Mouse (Mus musculus) brain, adult 2 months (tissue): ENCODE data around the gene Foxd2.

Experiments used
- DNase-seq: peaks from one replicate; pipeline ENCODE4 v3.0.0; 2011; ENCODE audit warnings: low read depth, low spot score

The Foxd2 gene

DNA sequence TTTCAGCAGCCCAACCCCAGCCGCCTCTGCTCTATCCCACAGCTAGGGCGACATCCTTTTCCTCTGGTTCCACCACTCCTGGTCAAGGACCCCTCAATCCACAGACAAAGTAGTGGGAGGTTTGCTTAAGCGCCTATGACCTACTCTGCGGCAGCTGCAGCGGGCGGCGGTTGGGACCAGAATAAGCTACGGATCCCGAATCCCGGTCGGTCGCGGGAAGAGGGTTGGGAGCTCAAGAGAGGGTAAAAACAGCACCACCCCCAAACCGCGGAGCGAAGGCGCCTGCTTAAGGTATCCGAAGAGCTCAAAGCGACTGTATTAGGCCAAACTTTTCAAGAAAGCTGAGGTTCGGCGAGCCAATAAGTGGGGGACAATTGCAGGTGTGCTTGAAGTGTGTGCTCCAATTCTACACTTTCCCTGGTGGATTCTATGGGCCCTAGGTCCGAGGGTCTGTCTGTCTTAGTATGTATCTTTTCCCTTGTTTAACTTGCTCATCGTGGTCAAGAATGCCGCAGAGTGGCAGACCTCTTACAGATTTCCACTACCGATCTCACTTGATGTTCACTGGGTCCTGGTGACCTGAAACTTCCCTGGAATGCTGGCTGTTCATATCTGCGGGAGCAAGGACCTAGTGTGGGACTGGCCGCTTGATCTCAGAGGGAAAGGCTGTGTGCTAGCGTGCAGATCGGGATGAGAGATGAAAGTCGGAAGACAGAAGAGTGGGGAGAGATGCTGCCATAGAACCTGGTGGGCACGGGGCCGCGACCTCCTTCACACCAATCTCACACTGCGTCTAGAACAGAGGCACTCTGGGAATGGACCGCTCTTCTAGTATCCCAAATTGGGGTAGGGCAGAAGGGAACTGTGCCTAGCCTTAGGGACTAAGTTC lies 4.3 kb upstream of the Foxd2 start:
- no peak for DNase-seq

DNA sequence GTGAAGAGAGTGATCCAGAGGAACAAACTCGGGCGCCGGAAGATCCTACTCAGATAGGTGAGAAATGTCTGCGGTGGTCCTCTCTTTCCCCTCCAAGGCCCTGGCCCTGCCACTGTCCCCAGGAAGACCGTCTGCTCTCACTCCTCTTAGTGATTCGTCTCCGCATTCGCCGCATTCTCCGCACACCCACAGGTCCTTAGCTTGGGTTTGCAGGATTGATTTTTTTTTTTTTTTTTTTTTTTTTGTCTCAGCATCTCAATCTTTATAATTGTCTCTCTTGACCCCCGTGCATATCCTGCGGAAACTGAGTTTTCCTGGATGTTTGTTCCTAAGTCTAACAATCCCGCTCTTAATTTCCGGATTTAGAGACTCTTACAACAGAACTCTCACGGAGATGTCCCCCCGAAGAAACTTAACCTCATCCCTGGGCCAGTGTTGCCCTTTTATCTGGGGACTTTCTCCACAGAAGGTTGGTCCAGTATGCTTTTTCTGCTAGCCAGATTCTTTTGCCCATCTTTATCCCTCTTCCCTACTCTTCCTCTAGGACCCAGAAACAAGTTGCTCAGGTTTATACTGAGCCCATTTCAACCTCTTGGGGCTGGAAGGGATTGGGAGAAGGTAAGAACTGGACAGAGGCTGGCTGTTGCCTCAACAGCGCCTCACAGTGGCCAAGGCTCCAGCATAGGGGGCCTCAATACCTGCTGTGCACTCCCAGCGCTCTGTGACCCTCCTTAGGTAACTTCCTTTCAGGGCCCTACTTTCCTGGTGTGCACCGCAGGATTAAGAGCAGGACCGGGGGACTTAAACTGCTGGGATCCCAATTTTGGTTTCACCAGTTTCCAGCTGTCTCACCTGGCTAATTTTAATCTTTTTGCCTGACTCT lies 1.2 kb upstream of the Foxd2 start:
- DNase-seq: no peak

DNA sequence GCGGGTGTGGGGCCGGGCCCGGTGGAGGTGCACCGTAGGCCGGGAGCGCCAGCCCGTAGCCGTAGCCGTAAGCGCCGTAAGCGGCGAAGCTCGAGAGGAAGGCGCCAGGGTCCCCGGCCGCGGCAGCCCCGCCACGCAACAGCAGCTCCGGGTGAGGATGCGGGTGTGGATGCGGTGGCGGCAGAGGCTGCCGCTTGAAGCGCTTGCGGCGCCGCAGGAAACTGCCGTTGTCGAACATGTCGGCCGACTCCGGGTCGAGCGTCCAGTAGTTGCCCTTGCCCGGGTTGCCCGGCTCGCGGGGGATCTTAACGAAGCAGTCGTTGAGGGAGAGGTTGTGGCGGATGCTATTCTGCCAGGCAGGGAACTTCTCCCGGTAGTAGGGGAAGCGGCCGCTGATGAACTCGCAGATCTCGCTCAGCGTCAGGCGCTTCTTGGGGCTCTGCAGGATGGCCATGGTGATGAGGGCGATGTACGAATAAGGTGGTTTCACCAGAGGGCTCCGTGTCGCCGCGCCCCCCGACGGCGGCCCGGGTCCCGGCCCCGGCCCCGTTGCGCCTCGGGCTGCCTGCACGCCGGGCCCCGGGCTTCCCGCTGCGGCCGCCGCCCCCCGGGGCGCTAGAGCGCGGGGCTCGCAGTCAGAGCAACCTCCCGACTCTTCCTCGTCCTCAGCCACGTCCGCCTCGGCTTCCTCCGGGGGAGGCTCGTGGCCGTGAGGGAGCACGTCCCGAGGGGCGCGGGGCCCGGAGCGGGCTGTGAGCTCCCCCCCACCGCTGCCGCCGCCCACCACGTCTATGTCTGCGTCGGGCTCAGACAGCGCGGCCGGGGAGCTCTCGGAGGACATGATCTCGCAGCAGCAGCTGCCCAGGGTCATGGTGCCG lies 483 bp downstream of the Foxd2 start:
- DNase-seq: no peak

DNA sequence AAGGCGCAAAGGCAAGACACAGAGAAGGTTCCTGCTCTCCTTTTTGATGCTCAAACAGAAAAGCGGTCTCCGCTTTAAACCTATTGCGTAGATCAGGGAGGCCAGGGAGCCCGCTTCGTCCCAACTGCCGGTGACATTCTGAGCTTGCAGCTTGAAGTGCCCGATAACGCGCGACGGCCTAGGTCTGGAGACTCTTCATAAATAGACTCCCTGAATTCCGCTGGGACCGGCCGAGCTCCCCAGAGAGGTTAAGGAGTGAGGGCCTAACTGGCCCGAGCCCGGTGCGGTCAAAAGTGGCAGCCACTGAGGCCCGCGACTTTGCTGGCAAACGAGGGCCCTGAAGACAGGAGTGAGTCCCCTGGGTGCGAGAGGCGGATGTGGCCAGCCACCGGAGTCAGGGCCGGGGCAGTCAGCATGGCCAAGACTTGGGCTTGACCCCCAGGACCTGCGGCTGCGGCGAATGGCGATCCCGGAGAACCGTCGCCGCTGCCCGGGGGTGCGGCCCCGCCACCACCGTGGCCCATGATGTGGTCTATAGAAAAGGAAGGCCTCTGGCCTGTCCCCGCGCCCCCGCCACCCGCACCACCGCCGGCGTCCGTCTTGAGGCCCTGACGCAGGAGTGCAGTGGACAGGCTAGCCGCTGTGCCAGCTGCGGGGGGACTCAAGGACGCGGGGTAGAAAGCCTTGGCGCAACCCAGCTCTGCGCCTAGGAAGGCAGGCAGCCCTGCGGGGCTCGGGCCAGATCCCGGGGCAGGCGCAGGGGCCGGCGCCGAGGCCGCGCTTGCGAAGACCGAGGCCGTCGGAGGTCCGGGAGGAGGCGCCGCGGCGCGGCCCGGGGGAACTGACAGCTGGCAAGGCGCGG lies 1.4 kb downstream of the Foxd2 start:
- DNase-seq: no peak

DNA sequence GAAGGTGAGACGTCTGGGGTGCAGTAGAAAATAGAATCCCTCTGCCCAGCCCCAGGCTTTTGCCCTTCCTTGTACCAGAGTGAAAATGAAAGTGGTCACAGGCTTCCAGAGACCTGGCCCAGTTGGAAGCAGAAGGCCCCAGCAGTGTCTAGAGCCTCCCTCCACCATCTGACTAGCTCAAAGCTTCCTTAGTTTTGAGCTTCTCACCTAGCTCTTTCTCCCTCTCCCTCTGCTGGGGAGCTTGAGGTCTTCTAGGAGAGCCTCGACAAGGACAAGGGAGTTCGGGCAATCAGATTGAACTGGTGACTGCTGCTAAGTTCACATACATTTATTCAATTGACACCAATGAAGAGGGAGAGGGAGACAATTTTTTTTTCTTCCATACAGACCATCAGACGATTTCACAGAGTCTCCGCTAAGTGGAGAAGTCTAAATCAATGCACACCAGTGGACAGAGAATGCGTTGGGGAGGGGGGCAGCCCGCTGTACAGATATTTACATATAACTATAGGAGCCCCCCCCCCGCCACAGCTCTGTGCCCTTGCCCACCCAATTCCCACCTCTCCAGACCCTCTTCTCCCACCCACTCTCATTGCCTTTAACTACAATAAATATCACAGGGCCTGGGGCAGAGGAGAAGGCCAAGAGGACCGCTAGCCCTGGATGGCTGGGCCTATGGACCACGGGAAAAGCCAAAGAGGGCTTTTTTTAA lies 2.5 kb downstream of the Foxd2 start:
- no peak for DNase-seq

DNA sequence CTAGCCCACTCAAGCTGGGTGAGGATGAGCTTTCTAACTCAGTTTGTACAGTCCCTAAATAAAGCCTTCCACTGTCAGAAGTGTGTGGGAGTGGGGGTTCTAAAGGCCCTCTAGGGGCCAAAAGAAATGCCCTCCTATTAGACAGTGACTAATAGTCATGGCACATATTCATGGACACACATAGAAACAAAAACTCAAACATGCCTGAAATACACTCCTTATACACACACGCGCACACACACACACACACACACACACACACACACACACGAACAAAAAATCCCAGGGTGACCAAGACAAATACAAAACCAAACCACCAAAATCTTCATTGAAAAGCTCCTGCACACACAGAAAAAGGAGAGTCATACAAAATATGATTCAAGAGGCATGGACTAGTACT lies 3.2 kb downstream of the Foxd2 start:
- DNase-seq: no peak

- DNase-seq: no peak
Measured at GRCm38 (mm10) chr4:114903422-114903782, 5.3 kb downstream of the Foxd2 start.

DNA sequence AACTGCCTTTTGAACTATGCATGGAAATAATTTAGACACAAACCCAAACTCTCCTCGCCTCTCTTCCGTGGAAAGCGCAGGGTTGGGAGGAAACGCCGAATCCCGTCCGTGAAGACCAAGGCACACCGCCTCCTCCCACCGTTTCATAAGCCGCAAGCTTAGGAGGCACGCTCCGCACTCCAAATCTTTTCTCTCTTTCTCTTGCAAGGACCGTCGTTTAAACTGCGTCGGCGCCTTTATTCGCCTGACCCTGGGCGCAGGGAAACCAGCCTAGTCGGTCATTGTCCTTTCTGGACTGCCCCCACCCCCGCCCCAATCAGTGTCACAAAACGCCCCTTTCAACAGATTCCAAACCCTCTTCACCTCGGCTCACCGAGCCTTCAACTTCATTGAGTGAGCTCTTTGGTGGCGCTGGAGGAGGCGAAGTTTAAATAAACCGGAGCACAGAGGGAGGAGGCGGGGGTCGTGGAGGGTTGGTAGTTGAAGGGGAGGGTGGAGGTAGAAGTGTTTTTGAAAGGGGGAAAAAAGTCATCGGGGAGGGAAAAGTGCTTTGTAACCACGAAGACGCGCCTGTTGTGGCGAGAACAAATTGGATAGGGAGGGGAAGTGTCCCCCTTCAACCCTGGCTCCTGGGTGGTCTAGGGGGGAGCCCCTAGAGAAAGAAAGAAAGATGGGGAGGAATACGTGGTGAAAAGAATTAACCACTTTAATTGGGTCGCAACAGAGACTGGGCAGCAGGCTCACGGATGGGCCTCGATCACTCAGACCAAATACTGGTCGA lies 5.8 kb downstream of the Foxd2 start:
- DNase-seq: no peak

DNA sequence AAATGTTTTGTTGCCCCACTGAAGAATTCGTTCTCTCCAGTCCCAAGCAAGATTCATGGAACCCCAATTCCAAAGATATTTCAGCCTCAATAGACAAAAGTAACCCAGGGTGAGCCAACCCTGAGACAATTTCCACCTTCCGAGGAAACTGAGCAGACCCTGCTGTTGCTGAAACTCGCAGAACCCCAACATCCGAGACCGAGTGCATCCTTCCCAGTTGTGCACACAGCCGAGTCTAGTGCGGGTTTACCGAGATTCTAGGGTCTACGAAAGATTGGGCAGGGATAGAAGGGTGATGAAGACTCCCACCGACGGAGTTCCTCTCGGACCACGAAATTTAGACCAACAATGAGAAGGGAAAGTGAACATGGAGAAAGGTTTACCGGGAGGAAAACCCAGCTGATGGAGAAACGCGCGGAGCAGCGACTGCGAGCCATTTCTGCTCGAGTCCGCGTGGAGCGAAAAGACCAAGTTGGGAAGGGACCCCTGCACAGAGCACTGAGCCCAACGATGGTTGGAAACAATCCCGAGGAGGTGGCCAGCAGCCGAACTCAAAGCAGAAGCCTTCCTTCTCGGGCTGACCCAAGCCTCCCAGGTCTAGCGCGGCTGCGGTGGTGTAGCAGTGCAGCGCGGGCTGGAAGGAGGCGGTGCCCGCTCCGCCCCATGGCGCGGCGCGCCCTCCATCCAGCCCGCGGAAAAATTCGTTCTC lies 6.9 kb downstream of the Foxd2 start:
- no peak for DNase-seq

- DNase-seq: no peak
Measured at GRCm38 (mm10) chr4:114900866-114901642, 7.6 kb downstream of the Foxd2 start.

DNA sequence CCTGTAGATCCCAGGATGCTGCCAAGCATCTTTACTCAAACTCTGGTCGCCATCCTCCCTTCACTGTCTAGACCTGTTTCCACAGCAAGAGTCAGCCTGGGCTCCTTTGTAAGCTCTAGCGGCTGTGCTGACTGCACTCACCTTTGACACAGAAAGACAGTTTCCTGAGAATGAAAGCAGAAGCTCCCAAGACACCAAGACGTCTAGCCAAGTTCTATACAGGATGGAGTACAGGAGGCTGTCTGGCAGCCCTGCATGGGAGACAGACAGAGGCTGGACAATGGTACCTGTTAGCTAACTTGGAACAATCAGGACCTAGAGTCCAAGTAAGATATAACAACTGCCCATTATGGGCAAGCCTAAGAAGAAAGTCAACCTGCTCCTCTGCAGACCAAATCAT lies 8.8 kb downstream of the Foxd2 start:
- no peak for DNase-seq

DNA sequence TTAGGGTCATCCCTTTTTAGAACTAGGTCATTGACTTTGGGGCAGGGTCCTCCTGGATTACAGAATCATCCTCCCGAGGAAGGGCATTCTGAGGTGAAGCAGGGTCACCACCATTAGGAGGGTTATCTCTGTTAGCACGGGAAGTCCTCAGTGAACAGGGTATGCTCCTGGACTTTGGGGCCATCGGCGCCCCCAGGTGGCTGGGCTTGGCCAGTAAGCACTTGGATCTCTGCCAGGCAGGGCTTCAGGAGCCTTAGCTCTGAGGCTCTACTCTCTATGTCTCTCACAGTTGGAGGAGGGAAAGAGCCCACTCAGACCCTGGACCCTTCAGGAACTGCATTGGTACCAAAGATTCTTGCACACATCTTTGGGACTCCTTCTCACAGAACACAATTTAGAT lies 10.8 kb downstream of the Foxd2 start:
- peak; percentile 12 for DNase-seq

GRCm38 (mm10) chr4:114882232-114882631 lies 26.4 kb downstream of the Foxd2 start:
- no peak for DNase-seq

GRCm38 (mm10) chr4:114876441-114876972 lies 32.2 kb downstream of the Foxd2 start:
- no peak for DNase-seq

GRCm38 (mm10) chr4:114869765-114870490 lies 38.7 kb downstream of the Foxd2 start:
- DNase-seq: no peak

- DNase-seq: no peak
Measured at GRCm38 (mm10) chr4:114863166-114863565, 45.5 kb downstream of the Foxd2 start.

- DNase-seq: no peak
Measured at GRCm38 (mm10) chr4:114858426-114858825, 50.2 kb downstream of the Foxd2 start.
